Mouse (Mus musculus): ENCODE data around the gene Panx1.

Panx1 gene

DNA sequence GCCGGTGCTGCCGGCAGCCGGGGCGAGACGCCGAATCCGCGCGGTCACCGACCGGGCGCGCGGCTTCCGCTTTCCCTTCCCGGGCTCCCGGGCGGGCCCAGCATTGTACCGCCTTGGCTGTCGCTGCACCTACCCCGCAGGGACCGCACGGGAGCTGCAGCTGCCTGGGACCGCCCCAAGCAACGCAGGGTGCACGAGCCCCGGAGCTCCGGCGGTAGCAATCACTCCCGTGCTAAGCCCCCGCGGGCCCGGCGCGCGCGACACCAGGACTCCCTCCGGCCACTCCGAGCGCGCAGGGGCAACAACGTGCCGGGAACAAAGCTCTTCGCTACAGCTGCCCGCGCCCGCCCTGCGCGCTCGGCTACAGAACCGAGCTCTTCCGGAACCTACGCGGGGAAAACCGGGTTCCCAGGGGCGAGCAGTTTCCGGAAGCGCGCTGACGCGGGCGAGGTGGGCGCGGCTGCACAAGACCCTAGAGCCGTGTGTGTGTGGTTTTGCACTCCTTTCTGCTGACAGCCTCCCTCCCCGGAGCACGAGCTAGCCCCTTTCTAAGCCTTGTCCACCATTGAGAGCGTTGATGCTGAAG, at the start of gene Panx1:
Gene Panx1 (minus strand): TSS at position 395 of the 586 bp plus-strand sequence.
- peak; percentile 66 for DNase-seq (ENCODE audit: low read depth, low spot score)

DNA sequence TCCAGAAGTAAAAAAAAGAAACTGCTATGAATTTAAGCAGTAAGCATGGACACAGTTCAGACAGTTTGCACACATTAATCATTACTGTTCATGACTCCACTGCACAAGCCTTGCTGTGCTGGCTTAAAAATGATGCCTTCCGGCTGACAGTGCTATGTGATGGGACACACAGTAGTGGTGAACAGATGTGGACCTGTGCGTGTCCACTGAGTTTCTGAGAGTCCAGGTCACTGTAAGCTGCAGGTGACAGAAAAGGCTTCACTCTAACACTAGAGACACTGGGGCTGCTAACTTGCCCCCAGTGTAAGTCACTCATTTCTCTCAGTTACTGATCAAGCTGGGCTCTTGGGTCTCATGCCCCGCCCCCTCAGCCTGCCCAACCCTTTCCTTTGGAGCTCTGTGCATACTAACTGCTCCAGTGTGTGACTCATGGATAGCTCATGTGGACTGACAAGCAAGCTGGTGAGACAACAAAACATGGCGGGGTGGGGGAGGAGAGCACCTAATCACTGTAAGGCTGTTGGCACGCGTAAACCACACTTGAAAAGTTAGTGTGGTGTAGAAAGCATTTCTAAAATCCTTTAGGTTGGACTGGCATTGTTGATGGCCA, 23.5 kb upstream of the Panx1 start:
- DNase-seq (ENCODE audit: low read depth, low spot score), result no peak

DNA sequence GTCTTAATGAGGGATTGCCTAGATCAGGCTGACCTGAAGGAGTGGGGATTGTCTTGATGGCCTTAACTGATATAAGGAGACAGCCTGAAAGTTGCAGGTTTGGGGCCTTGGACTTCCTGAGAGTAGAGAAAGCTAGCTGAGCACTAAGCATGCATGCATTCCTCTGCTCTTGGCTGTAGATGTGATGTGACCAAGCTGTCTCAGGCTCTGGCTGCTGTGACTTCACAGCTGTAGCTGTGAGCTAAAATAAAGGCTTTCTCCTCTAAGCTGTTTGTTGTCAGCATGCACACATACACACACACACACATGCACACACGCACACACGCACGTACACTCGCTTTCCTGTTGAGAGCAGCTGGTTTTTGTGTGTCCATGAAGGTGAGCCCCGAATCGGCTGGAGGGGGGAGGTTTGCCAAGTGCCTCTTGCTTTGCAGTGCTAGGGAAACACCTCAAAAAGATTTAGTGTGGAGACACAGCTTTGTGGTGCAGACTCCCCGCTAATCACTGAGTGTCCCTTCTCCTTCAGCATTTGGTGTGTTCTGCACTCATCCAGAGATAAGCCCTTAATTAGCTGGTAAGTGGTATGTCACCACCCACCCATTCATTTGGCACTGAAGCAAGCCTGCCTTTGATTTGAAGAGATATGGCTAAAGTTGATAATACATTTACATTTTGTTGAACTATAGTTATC, 22.9 kb upstream of the Panx1 start:
- no peak for DNase-seq (ENCODE audit: low read depth, low spot score)

GRCm38 (mm10) chr9:15064176-15064575, 18.9 kb upstream of the Panx1 start:
- no peak for DNase-seq (ENCODE audit: low read depth, low spot score)

- DNase-seq (ENCODE audit: low read depth, low spot score), result no peak
These were observed 15.6 kb upstream of the Panx1 start for GRCm38 (mm10) chr9:15060847-15061246.

- DNase-seq (ENCODE audit: low read depth, low spot score), result no peak
These were observed 14.7 kb upstream of the Panx1 start for GRCm38 (mm10) chr9:15060026-15060425.

- DNase-seq (ENCODE audit: low read depth, low spot score), result no peak
These were observed 462 bp upstream of the Panx1 start for GRCm38 (mm10) chr9:15045740-15046139.

DNA sequence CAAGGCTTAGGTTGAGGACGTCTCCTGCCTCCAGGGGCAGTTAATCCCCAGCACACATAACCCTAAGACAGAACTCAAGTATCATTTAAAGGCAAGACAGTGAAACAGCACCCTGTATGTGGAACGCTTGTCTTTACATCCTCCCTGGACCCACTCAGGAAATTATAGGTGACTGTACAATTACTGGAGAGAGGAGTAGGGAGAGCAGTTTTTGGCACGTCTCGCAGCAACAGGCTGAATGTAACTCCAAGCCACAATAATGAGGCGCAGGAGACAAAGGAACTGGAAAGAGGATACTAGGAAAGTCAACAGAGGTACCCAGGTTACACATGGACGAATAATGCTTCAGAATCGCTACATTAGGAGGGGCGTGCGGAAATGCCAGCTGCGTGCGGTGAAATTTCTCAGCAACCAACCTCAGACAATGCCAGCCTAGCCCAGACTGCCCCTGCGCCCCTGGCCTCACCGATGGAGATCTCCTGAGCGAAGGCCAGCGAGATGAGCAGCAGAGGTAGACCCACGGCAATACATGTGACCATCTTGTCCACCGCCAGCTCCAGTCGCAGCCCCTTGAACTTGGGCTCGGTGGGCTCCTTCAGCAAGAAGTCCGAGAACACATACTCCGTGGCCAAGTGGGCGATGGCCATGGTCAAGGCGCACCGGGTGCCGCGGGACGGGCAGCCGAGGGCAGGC, 741 bp downstream of the Panx1 start:
- DNase-seq (ENCODE audit: low read depth, low spot score), result no peak

GRCm38 (mm10) chr9:15041556-15041955, 3.7 kb downstream of the Panx1 start:
- DNase-seq (ENCODE audit: low read depth, low spot score), result no peak

GRCm38 (mm10) chr9:15039848-15040247, 5.4 kb downstream of the Panx1 start:
- no peak for DNase-seq (ENCODE audit: low read depth, low spot score)

DNA sequence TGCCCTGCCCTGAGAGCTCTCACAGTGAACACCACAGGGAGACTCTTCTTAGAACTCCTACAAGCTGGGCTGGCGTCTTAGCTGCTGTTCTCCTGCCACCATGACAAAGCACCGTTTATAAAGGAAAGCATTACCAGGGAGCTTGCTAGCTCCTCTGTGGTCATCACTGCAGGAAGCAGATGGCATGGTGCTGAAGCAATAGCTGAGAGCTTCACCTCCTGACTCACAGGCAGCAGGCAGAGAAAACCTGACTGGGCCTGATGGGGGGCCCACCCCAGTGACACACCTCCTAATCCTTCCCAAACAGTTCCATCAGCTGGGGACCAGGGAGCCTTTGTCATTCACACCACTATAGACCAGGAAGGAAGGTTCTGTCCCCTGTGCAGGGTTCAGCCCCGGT, 7.6 kb downstream of the Panx1 start:
- no peak for DNase-seq (ENCODE audit: low read depth, low spot score)

- DNase-seq (ENCODE audit: low read depth, low spot score), result no peak
These were observed 8.0 kb downstream of the Panx1 start for GRCm38 (mm10) chr9:15037237-15037636.

GRCm38 (mm10) chr9:15036807-15037206, 8.5 kb downstream of the Panx1 start:
- no peak for DNase-seq (ENCODE audit: low read depth, low spot score)

DNA sequence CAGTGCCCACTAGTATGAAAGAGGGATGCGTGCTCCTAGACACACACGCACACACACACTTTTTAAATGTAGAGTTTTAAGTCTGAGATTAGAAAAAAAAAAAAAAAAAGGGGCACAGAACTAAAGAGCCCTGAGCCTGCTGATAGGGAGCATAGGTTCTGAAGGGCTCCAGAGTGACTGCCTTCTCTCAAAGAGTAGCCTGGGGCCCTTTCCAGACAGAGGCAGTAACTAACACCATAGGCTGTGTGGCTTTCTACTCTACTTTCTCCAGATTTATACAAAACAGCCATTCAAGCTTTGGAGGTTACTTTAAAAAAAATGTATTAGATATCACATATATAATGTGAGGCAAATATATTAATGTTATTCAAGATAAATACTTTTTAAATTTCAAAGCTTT, 8.9 kb downstream of the Panx1 start:
- no peak for DNase-seq (ENCODE audit: low read depth, low spot score)

- no peak for DNase-seq (ENCODE audit: low read depth, low spot score)
These were observed 9.3 kb downstream of the Panx1 start for GRCm38 (mm10) chr9:15035979-15036378.

DNA sequence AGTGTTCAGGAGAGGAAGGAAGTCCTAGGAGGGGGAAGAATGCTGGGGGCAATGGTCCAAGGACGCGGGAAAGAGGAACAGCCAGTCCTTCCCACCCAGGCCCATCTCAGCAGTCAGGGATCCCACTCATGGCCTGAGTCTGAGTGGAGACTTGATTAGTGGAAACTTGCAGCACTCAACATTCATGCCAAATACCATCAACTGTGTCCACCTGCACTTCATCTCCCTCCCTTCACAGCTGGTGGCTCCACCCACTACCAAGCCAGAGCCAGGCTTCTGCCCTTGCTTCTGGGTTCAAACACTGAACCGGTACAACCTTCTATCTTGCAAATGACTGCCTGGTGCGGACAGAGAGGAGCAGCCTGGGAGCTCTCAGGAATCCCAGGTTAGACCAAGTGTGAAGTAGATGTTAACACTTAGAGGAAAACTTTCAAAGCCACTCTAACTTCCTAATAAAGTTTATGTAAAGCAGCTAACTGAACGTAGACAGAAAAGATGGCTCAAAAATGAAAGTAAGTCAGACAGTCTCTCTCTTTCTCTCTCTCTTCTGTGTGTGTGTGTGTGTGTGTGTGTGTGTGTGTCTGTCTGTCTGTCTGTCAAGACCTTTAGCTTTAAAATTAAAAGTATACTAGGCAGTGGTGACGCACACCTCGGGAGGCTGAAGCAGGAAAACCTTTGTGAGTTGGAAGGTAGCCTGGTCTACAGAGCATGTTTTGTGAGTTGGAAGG, 10.6 kb downstream of the Panx1 start:
- DNase-seq (ENCODE audit: low read depth, low spot score), result no peak

DNA sequence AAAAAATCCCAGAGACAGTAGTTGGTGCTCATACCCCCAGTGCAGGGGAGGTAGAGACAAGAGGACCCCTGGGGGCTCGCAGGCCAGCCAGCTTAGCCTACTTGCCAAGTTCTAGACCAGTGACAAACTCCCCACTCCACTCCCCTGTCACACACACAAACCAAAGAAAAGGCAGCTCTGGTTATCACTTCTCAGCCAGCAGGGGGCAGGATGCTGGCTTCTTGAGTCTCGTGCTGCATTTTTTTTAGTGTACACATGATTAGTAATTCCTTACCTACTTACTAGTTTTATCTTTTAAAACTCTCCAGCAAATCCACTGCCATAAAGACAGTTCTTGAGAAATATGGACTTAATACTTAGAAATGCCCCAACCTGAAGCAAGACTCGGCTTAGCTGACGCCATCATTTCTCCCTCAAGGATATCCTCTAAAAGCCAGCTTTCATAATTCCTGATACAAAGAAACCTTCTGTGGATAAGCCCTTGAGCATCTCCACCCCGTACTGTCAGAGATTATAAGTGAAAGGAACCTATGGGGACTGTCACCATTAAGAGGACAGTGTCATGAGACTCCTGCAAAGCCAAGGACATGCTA, 11.6 kb downstream of the Panx1 start:
- DNase-seq (ENCODE audit: low read depth, low spot score), result no peak

- no peak for DNase-seq (ENCODE audit: low read depth, low spot score)
These were observed 12.5 kb downstream of the Panx1 start for GRCm38 (mm10) chr9:15032797-15033196.

DNA sequence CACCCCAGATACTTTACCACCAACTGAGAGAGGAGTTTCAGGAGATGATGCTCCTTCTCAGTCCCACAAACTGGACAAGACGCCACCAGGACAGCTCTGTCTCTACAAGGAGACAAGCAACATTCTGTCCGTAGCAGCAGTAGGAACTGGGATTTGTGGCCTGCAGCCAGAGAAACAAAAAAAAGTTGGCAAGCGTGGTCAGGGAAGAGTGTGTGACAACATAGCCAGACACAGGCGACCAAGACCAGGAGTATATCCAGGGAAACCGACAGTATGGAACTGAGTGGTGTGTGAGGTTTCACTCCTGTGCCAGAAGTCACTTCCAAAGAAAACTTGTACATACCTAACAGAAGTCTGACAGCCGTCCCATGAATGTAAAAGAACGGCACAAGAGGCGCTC, 14.5 kb downstream of the Panx1 start:
- DNase-seq (ENCODE audit: low read depth, low spot score), result no peak

DNA sequence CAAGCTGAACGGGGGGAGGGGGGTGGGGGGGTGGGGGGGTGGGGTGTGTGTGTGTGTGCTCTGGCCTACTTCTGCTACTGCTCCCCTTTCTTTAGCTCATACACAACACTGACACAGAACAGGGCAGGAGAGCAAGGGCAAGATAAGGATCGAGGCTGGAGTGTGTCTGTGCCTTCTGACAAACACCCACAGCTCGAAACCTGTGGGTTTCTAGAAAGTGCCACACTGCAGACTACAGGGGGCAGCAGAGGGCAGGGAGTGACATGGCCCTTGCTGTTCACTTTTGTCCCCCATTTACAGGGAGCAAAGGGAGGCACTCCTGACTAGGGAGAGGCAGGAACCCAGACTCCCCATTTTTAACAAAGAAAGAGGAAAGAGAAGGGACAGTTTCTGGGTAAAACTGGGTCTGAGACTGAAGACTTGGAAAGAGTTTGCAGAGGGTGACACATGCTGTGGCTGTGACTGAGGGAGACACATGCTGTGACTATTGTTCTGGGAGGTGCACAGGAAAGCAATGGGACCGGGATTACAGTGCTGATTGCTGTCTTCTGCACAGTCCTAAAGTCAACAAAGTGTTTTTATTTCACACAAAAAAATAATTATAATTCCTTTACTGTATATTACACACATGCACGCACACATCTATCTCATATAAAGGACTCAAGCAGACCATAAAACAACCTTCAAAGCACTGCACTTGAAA, 16.1 kb downstream of the Panx1 start:
- DNase-seq (ENCODE audit: low read depth, low spot score), result no peak

DNA sequence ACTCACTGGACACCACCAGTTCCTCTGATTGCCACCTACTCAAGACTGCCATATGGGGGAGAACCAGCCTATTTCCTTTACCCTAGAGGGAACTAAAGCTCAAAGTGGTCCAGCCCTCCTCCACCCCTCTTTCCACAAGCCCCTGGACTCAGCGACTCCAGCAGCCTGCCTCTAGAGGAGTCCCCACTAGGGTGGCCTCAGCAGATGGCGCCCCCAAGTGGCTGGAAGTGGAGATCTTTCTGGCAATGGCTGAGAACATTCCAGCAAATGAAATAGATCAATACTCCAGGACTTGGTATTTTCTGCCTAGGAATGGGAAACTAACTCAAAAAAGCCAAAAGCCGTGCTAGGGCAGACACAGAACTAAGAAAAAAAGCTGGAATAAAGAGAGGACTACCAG, 17.6 kb downstream of the Panx1 start:
- DNase-seq (ENCODE audit: low read depth, low spot score), result no peak
